Mouse (Mus musculus) lung, embryonic 14.5 days (tissue): ENCODE data around the gene Cst8. TPM values are rescaled to one million over a fixed set of nuclear protein-coding genes. Genes with fewer than 3 reads are reported as not detected.
A peak's percentile ranks its signal among the peaks of the same experiment; 100 is the strongest.

Experiments
- ATAC-seq: fragments of 200-750 bp; cut with Nextera tagmentation; 2 replicates; pipeline ENCODE4 v1.8.0; 2017; ENCODE audit warnings: mild to moderate bottlenecking, moderate TSS enrichment, moderate library complexity; ENCODE audit not compliant: insufficient read depth
- DNase-seq: peaks from one replicate; pipeline ENCODE4 v3.0.0-alpha.2; 2015
- H3K27ac ChIP-seq: fragments of 300-500 bp; sonication (generic); 2 replicates; pipeline ENCODE4 v1.5.1; 2014; ENCODE audit warnings: low read depth, mild to moderate bottlenecking, moderate library complexity
- H3K27me3 ChIP-seq: fragments of 300-500 bp; sonication (generic); 2 replicates; pipeline ENCODE4 v1.6.1; 2014; ENCODE audit warnings: low read length, control low read depth; ENCODE audit not compliant: insufficient read depth
- H3K36me3 ChIP-seq: fragments of 300-500 bp; sonication (generic); 2 replicates; pipeline ENCODE4 v1.6.1; 2014; ENCODE audit warnings: control low read depth; ENCODE audit not compliant: insufficient read depth
- H3K4me1 ChIP-seq: fragments of 300-500 bp; sonication (generic); 2 replicates; pipeline ENCODE4 v1.6.1; 2014; ENCODE audit warnings: antibody characterized with exemption, control low read depth; ENCODE audit not compliant: insufficient read depth
- H3K4me2 ChIP-seq: fragments of 300-500 bp; sonication (generic); 2 replicates; pipeline ENCODE4 v1.6.1; 2014; ENCODE audit warnings: mild to moderate bottlenecking
- H3K4me3 ChIP-seq: fragments of 300-500 bp; sonication (generic); 2 replicates; pipeline ENCODE4 v1.5.1; 2014; ENCODE audit warnings: low read depth, low read length
- H3K9ac ChIP-seq: fragments of 300-500 bp; sonication (generic); 2 replicates; pipeline ENCODE4 v1.6.1; 2014
- H3K9me3 ChIP-seq: fragments of 300-500 bp; sonication (generic); 2 replicates; pipeline ENCODE4 v1.6.1; 2016; ENCODE audit warnings: low read depth, low read length, control low read depth
- CTCF ChIP-seq: IDR thresholded peaks from 2 replicates; pipeline ENCODE4 v1.5.1; 2016; ENCODE audit warnings: antibody characterized with exemption, low read depth
- WGBS: fragments of 180-500 bp; shearing (Covaris S2); extraction: QIAGEN DNeasy Blood & Tissue Kit; methylation state at CpG from one replicate; pipeline ENCODE4 v1.1.7; 2014; 5-methylcytosine and 5-hydroxymethylcytosine counted together
- polyA plus RNA-seq: library from polyadenylated mRNA; unstranded; fragments of >200 nt; fragmentation: Nextera tagmentation; extraction: Ambion mirVana; gene quantifications from 2 replicates; pipeline ENCODE4 v1.2.1, GENCODE M21; 2014

Cst8 gene
- polyA plus RNA-seq, 1 experiment from 2014 or later: not detected

- Histone ChIP-seq H3K4me1 (no peaks in the 10 kb centered on the region), H3K9ac (no peak overlapping the region), H3K9me3 (no peaks in the 10 kb centered on the region), H3K36me3 (no peaks in the 10 kb centered on the region), H3K4me2 (no peak overlapping the region), H3K4me3 (no peak overlapping the region), H3K27ac (no peak overlapping the region), H3K27me3 (no peaks in the 10 kb centered on the region)
- ATAC-seq (no peak), DNase-seq (no peak)
- TF ChIP-seq CTCF: no peak
- WGBS: 67% methylated on average over 2 of the region's 2 CpGs
Measured at GRCm38 (mm10) chr2:148839224-148839623, 40.6 kb downstream of the Cst8 start.

- ATAC-seq: peak; percentile 78
Measured at GRCm38 (mm10) chr2:148851116-148851906, 52.7 kb downstream of the Cst8 start.

More at GRCm38 (mm10) chr2:148851116-148851906, 52.7 kb downstream of the Cst8 start:
- DNase-seq: peak; percentile 85
- 45% methylated on average over 8 of the region's 8 CpGs for WGBS
- Histone ChIP-seq H3K9me3 (no peaks in the 10 kb centered on the region), H3K4me2 (no peak overlapping the region), H3K27me3 (no peaks in the 10 kb centered on the region), H3K4me3 (no peak overlapping the region), H3K27ac (no peak overlapping the region), H3K36me3 (no peaks in the 10 kb centered on the region), H3K9ac (no peak overlapping the region), H3K4me1 (no peaks in the 10 kb centered on the region)
- peak; percentile 81 for TF ChIP-seq CTCF

Other genes starting within 250 kb of the Cst8 start
- gene Nxt1, start 126.2 kb upstream of the Cst8 start, polyA plus RNA-seq: 113 and 115 TPM in 2 replicates
- 21.3 and 21.4 TPM in 2 replicates for gene Gzf1, start 117.8 kb upstream of the Cst8 start, polyA plus RNA-seq
- gene Napb, start 66.3 kb upstream of the Cst8 start, polyA plus RNA-seq: 2.3 and 2.8 TPM in 2 replicates
- gene Cstl1, start 48.4 kb upstream of the Cst8 start, polyA plus RNA-seq: not detected in 2 replicates
- not detected in 2 replicates for gene Cst11, start 27.3 kb upstream of the Cst8 start, polyA plus RNA-seq
- gene 8030411F24Rik, start 16.8 kb upstream of the Cst8 start, polyA plus RNA-seq: not detected in 2 replicates
- gene Cst12, start 9.4 kb upstream of the Cst8 start, polyA plus RNA-seq: not detected in 2 replicates
- gene Cst13, start 21.3 kb downstream of the Cst8 start, polyA plus RNA-seq: not detected in 2 replicates
- 0.49 TPM in 1 of 2 replicates, not detected in the other for gene Cst9, start 36.4 kb downstream of the Cst8 start, polyA plus RNA-seq
- not detected in 2 replicates for gene 9230104L09Rik, start 66.3 kb downstream of the Cst8 start, polyA plus RNA-seq
- 481 and 484 TPM in 2 replicates for gene Cst3, start 76.9 kb downstream of the Cst8 start, polyA plus RNA-seq
- not detected in 2 replicates for gene Gm1330, start 204.5 kb downstream of the Cst8 start, polyA plus RNA-seq
- gene Gm10750, start 218.5 kb downstream of the Cst8 start, polyA plus RNA-seq: not detected in 2 replicates